ENCODE assay signal across 9 mouse cellular contexts in the genomic region with DNA sequence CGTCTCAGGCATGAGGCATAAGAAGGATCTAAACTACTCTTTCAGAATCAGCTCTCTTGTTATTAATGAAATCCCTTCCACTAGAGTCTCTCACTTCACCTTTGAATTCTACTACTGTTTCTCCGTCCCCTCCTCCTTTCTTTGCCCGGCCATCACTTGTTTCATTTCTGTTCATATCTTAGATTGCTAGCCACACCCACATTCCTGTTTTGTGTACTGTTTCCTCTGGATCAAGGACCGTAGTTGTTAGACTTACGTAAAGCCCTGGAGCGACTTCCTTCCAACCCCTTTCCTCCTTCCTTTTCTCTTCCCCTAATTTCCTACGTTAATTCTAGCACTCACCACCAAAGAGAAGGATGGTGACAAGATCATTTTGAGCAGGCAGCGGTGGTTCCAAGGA. TPM values are rescaled to one million over a fixed set of nuclear protein-coding genes. Genes with fewer than 3 reads are reported as not detected.
DNase-seq lines count a peak whose midpoint lies in the region; ATAC-seq lines count a peak whose summit lies in the region.
"Had no signal": no experiment of that assay in that cellular context is flagged by ENCODE, and none has a peak within 500 bp of the region (broad histone marks: within the 10 kb centered on the region; RNA-seq: fewer than 3 reads in every experiment).

No protein-coding gene starts in this region.

- peak overlapping the region; percentile 95 for H3K27ac ChIP-seq in kidney, embryonic 15.5 days
- no peak overlapping the region for H3K27ac ChIP-seq in embryonic facial prominence, embryonic 13.5 days
- H3K27ac ChIP-seq in kidney, embryonic 16.5 days (ENCODE audit: low read length): peak overlapping the region; percentile 89
- H3K27ac ChIP-seq in midbrain, embryonic 11.5 days (ENCODE audit: low read depth, low read length): no peak overlapping the region

- peaks cover 7% of the 10 kb centered on the region for H3K36me3 ChIP-seq in kidney, embryonic 15.5 days
- no peaks in the 10 kb centered on the region for H3K36me3 ChIP-seq in embryonic facial prominence, embryonic 13.5 days
- H3K36me3 ChIP-seq in kidney, embryonic 16.5 days (ENCODE audit: insufficient read depth, low read length): peaks cover 8% of the 10 kb centered on the region; the same call in 1 of the 2 replicates
- no peaks in the 10 kb centered on the region for H3K36me3 ChIP-seq in midbrain, embryonic 11.5 days (ENCODE audit: control insufficient read depth, insufficient read depth, low read length)

- H3K9ac ChIP-seq in kidney, embryonic 15.5 days: peak overlapping the region; percentile 73
- peak overlapping the region; percentile 56; the same call in 1 of the 2 replicates for H3K9ac ChIP-seq in embryonic facial prominence, embryonic 13.5 days
- peak overlapping the region; percentile 84 for H3K9ac ChIP-seq in kidney, embryonic 16.5 days (replicated peaks; ENCODE audit: low read length)
- H3K9ac ChIP-seq in midbrain, embryonic 11.5 days (ENCODE audit: low read length): no peak overlapping the region

- ATAC-seq in kidney, embryonic 15.5 days (replicated peaks; ENCODE audit: low FRiP score): no peak
- no peak for ATAC-seq in embryonic facial prominence, embryonic 13.5 days (ENCODE audit: insufficient number of reproducible peaks, insufficient read depth, low FRiP score, low TSS enrichment, low read depth)
- ATAC-seq in kidney, embryonic 16.5 days (ENCODE audit: low FRiP score, low TSS enrichment): no peak
- no peak for ATAC-seq in midbrain, embryonic 11.5 days (ENCODE audit: low FRiP score)

- H3K4me2 ChIP-seq in kidney, embryonic 15.5 days: peak overlapping the region; percentile 68
- H3K4me2 ChIP-seq in embryonic facial prominence, embryonic 13.5 days: peak overlapping the region; percentile 61
- H3K4me2 ChIP-seq in kidney, embryonic 16.5 days (replicated peaks; ENCODE audit: low read depth, low read length): peak overlapping the region; percentile 77
- no peak overlapping the region for H3K4me2 ChIP-seq in midbrain, embryonic 11.5 days

- H3K9me3 ChIP-seq in kidney, embryonic 15.5 days (replicated peaks): no peaks in the 10 kb centered on the region; the same call in 1 of the 2 replicates
- H3K9me3 ChIP-seq in embryonic facial prominence, embryonic 13.5 days: no peaks in the 10 kb centered on the region
- peaks cover 7% of the 10 kb centered on the region for H3K9me3 ChIP-seq in kidney, embryonic 16.5 days (ENCODE audit: low read length)
- 0 out of 2 replicates have a peak, but pooled peaks cover 3% of the 10 kb centered on the region for H3K9me3 ChIP-seq in midbrain, embryonic 11.5 days (ENCODE audit: control insufficient read depth, low read length)

- no peak for DNase-seq in kidney, postnatal 4 days
- peak; percentile 81 for DNase-seq in lung, postnatal 36 days
- DNase-seq in right cerebral cortex, adult 2 months (ENCODE audit: low spot score in 2 of 2): no peak
- no peak for DNase-seq in midbrain, embryonic 11.5 days (ENCODE audit: low spot score, missing footprints)
- no peak for DNase-seq in adrenal gland, postnatal 36 days
- DNase-seq: cerebellum, adult 18-20 months had no signal

- H3K4me3 ChIP-seq in kidney, embryonic 15.5 days (replicated peaks): peak overlapping the region; percentile 77
- peak overlapping the region; percentile 42 for H3K4me3 ChIP-seq in embryonic facial prominence, embryonic 13.5 days
- peak overlapping the region; percentile 69 for H3K4me3 ChIP-seq in kidney, embryonic 16.5 days (ENCODE audit: low read length)
- no peak overlapping the region for H3K4me3 ChIP-seq in midbrain, embryonic 11.5 days (ENCODE audit: low read depth, low read length)

- 10% methylated on average over 8 of the region's 8 CpGs for whole genome bisulfite sequencing in kidney, embryonic 15.5 days
- WGBS in embryonic facial prominence, embryonic 13.5 days: 21% methylated on average over 8 of the region's 8 CpGs
- 12% methylated on average over 8 of the region's 8 CpGs for WGBS in kidney, embryonic 16.5 days
- WGBS in midbrain, embryonic 11.5 days: 53% methylated on average over 8 of the region's 8 CpGs

- H3K27me3 ChIP-seq in kidney, embryonic 15.5 days: no peaks in the 10 kb centered on the region
- peaks cover 44% of the 10 kb centered on the region for H3K27me3 ChIP-seq in embryonic facial prominence, embryonic 13.5 days
- H3K27me3 ChIP-seq in kidney, embryonic 16.5 days (ENCODE audit: insufficient read depth, low read length): no peaks in the 10 kb centered on the region
- peaks cover 34% of the 10 kb centered on the region for H3K27me3 ChIP-seq in midbrain, embryonic 11.5 days (ENCODE audit: control insufficient read depth, insufficient read depth, low read length)

- peaks cover 63% of the 10 kb centered on the region for H3K4me1 ChIP-seq in kidney, embryonic 15.5 days
- H3K4me1 ChIP-seq in embryonic facial prominence, embryonic 13.5 days: peaks cover 16% of the 10 kb centered on the region; the same call in 1 of the 2 replicates
- peaks cover 53% of the 10 kb centered on the region for H3K4me1 ChIP-seq in kidney, embryonic 16.5 days (ENCODE audit: insufficient read depth, low read length)
- peaks cover 9% of the 10 kb centered on the region; the same call in 1 of the 2 replicates for H3K4me1 ChIP-seq in midbrain, embryonic 11.5 days (ENCODE audit: control insufficient read depth, insufficient read depth, low read length)

RNA-seq across cellular contexts. Expression of a gene that starts 1.7 kb away (rescaled TPM):
- polyA plus RNA-seq in kidney, embryonic 15.5 days (2015; fragmentation: Nextera tagmentation; extraction: Ambion mirVana): 137 TPM in 2 replicates
- 39.2 TPM in 2 replicates for polyA plus RNA-seq in embryonic facial prominence, embryonic 13.5 days (2015; fragmentation: Nextera tagmentation; extraction: Ambion mirVana)
- polyA plus RNA-seq in kidney, embryonic 16.5 days (2015; fragmentation: Nextera tagmentation; extraction: Ambion mirVana): 156 and 167 TPM in 2 replicates
- polyA plus RNA-seq in midbrain, embryonic 11.5 days (2014; fragmentation: Nextera tagmentation; extraction: Ambion mirVana): 9.9 and 13.1 TPM in 2 replicates
- 10 to 100 TPM; 39.7 to 51.0 TPM for total RNA-seq in adrenal gland, postnatal 36 days (2021)

RNA-seq across cellular contexts. Expression of a gene that starts 20.4 kb away (rescaled TPM):
- 6.8 and 7.5 TPM in 2 replicates for polyA plus RNA-seq in kidney, embryonic 15.5 days (2015; fragmentation: Nextera tagmentation; extraction: Ambion mirVana)
- polyA plus RNA-seq in embryonic facial prominence, embryonic 13.5 days (2015; fragmentation: Nextera tagmentation; extraction: Ambion mirVana): 8.1 and 8.5 TPM in 2 replicates
- 6.6 and 7.0 TPM in 2 replicates for polyA plus RNA-seq in kidney, embryonic 16.5 days (2015; fragmentation: Nextera tagmentation; extraction: Ambion mirVana)
- 2.1 and 4.0 TPM in 2 replicates for polyA plus RNA-seq in midbrain, embryonic 11.5 days (2014; fragmentation: Nextera tagmentation; extraction: Ambion mirVana)
- total RNA-seq in adrenal gland, postnatal 36 days (2021): 1 to 10 TPM; 1.3 to 3.6 TPM

RNA-seq across cellular contexts. Expression of a gene that starts 28.0 kb away (rescaled TPM):
- polyA plus RNA-seq in kidney, embryonic 15.5 days (2015; fragmentation: Nextera tagmentation; extraction: Ambion mirVana): 71.2 and 90.9 TPM in 2 replicates
- 95.6 and 108 TPM in 2 replicates for polyA plus RNA-seq in embryonic facial prominence, embryonic 13.5 days (2015; fragmentation: Nextera tagmentation; extraction: Ambion mirVana)
- 84.8 and 90.9 TPM in 2 replicates for polyA plus RNA-seq in kidney, embryonic 16.5 days (2015; fragmentation: Nextera tagmentation; extraction: Ambion mirVana)
- 152 and 154 TPM in 2 replicates for polyA plus RNA-seq in midbrain, embryonic 11.5 days (2014; fragmentation: Nextera tagmentation; extraction: Ambion mirVana)
- 10 to 100 TPM; 54.1 to 72.9 TPM for total RNA-seq in adrenal gland, postnatal 36 days (2021)

RNA-seq across cellular contexts. Expression of a gene that starts 50.3 kb away (rescaled TPM):
- polyA plus RNA-seq in kidney, embryonic 15.5 days (2015; fragmentation: Nextera tagmentation; extraction: Ambion mirVana): 1.2 and 1.6 TPM in 2 replicates
- 1.1 and 1.3 TPM in 2 replicates for polyA plus RNA-seq in embryonic facial prominence, embryonic 13.5 days (2015; fragmentation: Nextera tagmentation; extraction: Ambion mirVana)
- polyA plus RNA-seq in kidney, embryonic 16.5 days (2015; fragmentation: Nextera tagmentation; extraction: Ambion mirVana): 1.1 and 1.6 TPM in 2 replicates
- 0.38 and 0.57 TPM in 2 replicates for polyA plus RNA-seq in midbrain, embryonic 11.5 days (2014; fragmentation: Nextera tagmentation; extraction: Ambion mirVana)
- 1 to 10 TPM; 2.6 to 3.6 TPM for total RNA-seq in adrenal gland, postnatal 36 days (2021)

Comparison
In these comparisons a context has a peak if more than half of its experiments do, and no peak if none do; other contexts are left out.
1. H3K27ac ChIP-seq: peak in kidney, embryonic 15.5 days (single experiment) and kidney, embryonic 16.5 days (single experiment); none in embryonic facial prominence, embryonic 13.5 days (single experiment) and midbrain, embryonic 11.5 days (single experiment).